Mouse (Mus musculus) embryo, embryonic 11 days (tissue): ENCODE measurements around the gene Gnmt.
A peak's percentile ranks its signal among the peaks of the same experiment; 100 is the strongest.

Experiments used
- DNase-seq: peaks from one replicate; pipeline ENCODE4 v3.0.0-alpha.2; 2015

Gene Gnmt

GRCm38 (mm10) chr17:46702100-46702499, 26.9 kb downstream of the Gnmt start:
- DNase-seq = no peak

- DNase-seq = no peak
Observed at GRCm38 (mm10) chr17:46701489-46701888, 27.5 kb downstream of the Gnmt start.

- no peak for DNase-seq
Observed at GRCm38 (mm10) chr17:46699912-46700311, 29.1 kb downstream of the Gnmt start.

GRCm38 (mm10) chr17:46699245-46699644, 29.7 kb downstream of the Gnmt start:
- DNase-seq = no peak

GRCm38 (mm10) chr17:46698515-46698914, 30.5 kb downstream of the Gnmt start:
- no peak for DNase-seq

GRCm38 (mm10) chr17:46694517-46695063, 34.4 kb downstream of the Gnmt start:
- no peak for DNase-seq

- DNase-seq = no peak
Observed at GRCm38 (mm10) chr17:46691390-46691789, 37.6 kb downstream of the Gnmt start.

- DNase-seq = no peak
Observed at GRCm38 (mm10) chr17:46690665-46691064, 38.3 kb downstream of the Gnmt start.

GRCm38 (mm10) chr17:46685913-46686312, 43.1 kb downstream of the Gnmt start:
- no peak for DNase-seq

GRCm38 (mm10) chr17:46682654-46683389, 46.1 kb downstream of the Gnmt start:
- no peak for DNase-seq

GRCm38 (mm10) chr17:46681466-46682118, 47.4 kb downstream of the Gnmt start:
- no peak for DNase-seq

GRCm38 (mm10) chr17:46680760-46681373, 48.1 kb downstream of the Gnmt start, which contains the start of gene Klhdc3:
Klhdc3 (minus strand) TSS chr17:46680914.
- peak; percentile 99 for DNase-seq

GRCm38 (mm10) chr17:46679843-46680759, 48.9 kb downstream of the Gnmt start:
- peak; percentile 70 for DNase-seq

- no peak for DNase-seq
Observed at GRCm38 (mm10) chr17:46678911-46679310, 50.1 kb downstream of the Gnmt start.

- no peak for DNase-seq
Observed at GRCm38 (mm10) chr17:46678416-46678815, 50.6 kb downstream of the Gnmt start, which contains the start of gene Mea1. Mea1 (plus strand) TSS chr17:46678793.
